Mouse (Mus musculus): ENCODE results near the gene Glyctk.

GRCm38 (mm10) chr9:106172527-106172926, 14.6 kb upstream of the Glyctk start:
- TF ChIP-seq GATA1 (IDR thresholded peaks at IDR 0.05; ENCODE audit: borderline replicate concordance, low read length) = no peak
- TF ChIP-seq FLI1 (IDR thresholded peaks at IDR 0.05; ENCODE audit: low read length) = no peak
